10 mouse cellular contexts compared by ENCODE assay signal in the genomic region with DNA sequence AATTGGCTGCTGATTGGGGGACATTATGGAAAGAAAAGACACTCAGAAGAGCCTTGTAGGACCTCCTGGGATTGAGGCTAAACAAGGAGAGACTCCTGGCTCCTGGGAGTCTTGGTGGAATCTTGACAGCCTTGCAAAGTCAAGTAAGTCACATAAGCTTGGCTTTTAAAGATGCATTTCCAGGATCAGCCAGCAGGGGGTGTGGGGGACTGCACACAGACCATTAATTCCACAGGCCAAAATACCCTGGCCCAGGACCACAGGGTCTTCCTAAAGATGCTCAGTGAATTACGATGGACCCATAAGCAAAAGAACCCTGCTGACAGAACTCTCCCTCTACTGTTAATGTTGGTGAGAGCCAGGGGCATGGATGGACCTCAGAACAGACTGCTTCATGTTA.
DNase-seq lines count a peak whose midpoint lies in the region; ATAC-seq and TF ChIP-seq lines count a peak whose summit lies in the region.
"Had no signal": no experiment of that assay in that cellular context is flagged by ENCODE, and none has a peak within 500 bp of the region (broad histone marks: within the 10 kb centered on the region; RNA-seq: fewer than 3 reads in every experiment).

No protein-coding gene starts in this region.

- intact Hi-C loops in left cerebral cortex, postnatal 4 days (cut with DNase I), result loop anchor here (10.0 kb wide), 2 partner anchors 97 to 187 kb away; partner anchors contain the start of gene Hspa2

- no peaks in the 10 kb centered on the region for H3K27me3 ChIP-seq in cerebellum, adult 2 months (ENCODE audit: control insufficient read depth, insufficient read depth, low read length)
- H3K27me3 ChIP-seq: heart, embryonic 13.5 days had no signal

- peak; percentile 27 for ATAC-seq in megakaryocyte progenitor cell, adult 5-6 weeks (replicated peaks; ENCODE audit: poor library complexity)
- ATAC-seq in inflammation-experienced regulatory T-cells, adult 6 months, result no peak

- peak; percentile 77 for TF ChIP-seq CTCF in cerebellum, adult 2 months (IDR thresholded peaks at IDR 0.05; ENCODE audit: borderline replicate concordance, insufficient read depth, low read depth, low read length)

- TF ChIP-seq POLR2A in cerebellum, adult 2 months (IDR thresholded peaks at IDR 0.05; ENCODE audit: borderline replicate concordance, insufficient read depth, low read length), result no peak

- no peak overlapping the region for H3K27ac ChIP-seq in cerebellum, adult 2 months (ENCODE audit: insufficient read depth, low read length)
- H3K27ac ChIP-seq: heart, embryonic 13.5 days; macrophage had no signal

- 20% methylated on average over 1 of the region's 1 CpGs for WGBS in cerebellum, adult 2 months

- no peak overlapping the region for H3K4me3 ChIP-seq in cerebellum, adult 2 months (replicated peaks; ENCODE audit: insufficient read depth, low read depth, low read length)
- H3K4me3 ChIP-seq: heart, embryonic 13.5 days had no signal

- H3K4me1 ChIP-seq in cerebellum, adult 2 months (ENCODE audit: control insufficient read depth, insufficient read depth, low read length), result peaks cover 48% of the 10 kb centered on the region

- DNase-seq in cerebellum, adult 2 months, result peak in 1 of 2 experiments; percentile 58
- no peak for DNase-seq in cerebellum, adult 11-12 months
- peak; percentile 61 for DNase-seq in left cerebral cortex, postnatal 4 days
- no peak for DNase-seq in left cerebral cortex, adult 11 months (ENCODE audit: low spot score)
- DNase-seq in R1 (ENCODE audit: low read depth, low spot score), result peak; percentile 69
- peak; percentile 78 for DNase-seq in forelimb bud, embryonic 11.5 days (ENCODE audit: low read depth, low spot score)

Comparison
In these comparisons a context has a peak if more than half of its experiments do, and no peak if none do; other contexts are left out.
1. DNase-seq: peak in left cerebral cortex, postnatal 4 days (single experiment), R1 (single experiment) and forelimb bud, embryonic 11.5 days (single experiment); none in cerebellum, adult 11-12 months (single experiment) and left cerebral cortex, adult 11 months (single experiment).